Mouse (Mus musculus): Measurements from ENCODE around the gene Gprc5c. TPM values are rescaled to one million over a fixed set of nuclear protein-coding genes. Genes with fewer than 3 reads are reported as not detected.

Gprc5c gene
- polyA plus RNA-seq, 1 experiment from 2014 or later: 24.9 TPM

DNA sequence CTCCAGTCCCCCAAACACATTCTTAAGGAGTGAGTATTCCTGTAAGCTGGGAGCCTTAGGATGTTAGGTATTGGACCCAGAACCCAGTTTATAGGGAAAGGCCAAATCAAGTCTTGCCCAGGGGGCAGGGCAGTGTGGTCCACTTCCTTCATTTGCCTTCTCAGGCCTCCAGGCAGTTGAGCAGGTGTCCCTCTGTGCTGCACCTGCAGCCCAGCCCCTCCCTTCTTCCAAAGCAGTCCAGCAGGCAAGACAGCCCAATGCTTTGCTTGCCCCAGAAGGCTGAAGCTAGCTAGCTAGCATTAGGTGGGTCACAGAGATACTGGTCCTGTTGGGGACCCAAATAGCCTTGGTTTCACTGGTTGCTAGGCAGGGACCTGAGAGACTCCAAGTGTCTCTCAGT, 29.2 kb downstream of the Gprc5c start:
- Histone ChIP-seq H3K9me3 (ENCODE audit: low read length) (no peaks in the 10 kb centered on the region), H3K4me1 (ENCODE audit: insufficient read depth) (peaks cover 26% of the 10 kb centered on the region), H3K36me3 (replicated peaks; ENCODE audit: insufficient read depth, low read length) (no peaks in the 10 kb centered on the region), H3K4me3 (ENCODE audit: low read depth, low read length) (no peak overlapping the region), H3K4me2 (ENCODE audit: low read depth, low read length) (no peak overlapping the region), H3K9ac (replicated peaks) (no peak overlapping the region), H3K27ac (ENCODE audit: low read depth) (peak overlapping the region; percentile 37; the same call in 1 of the 2 replicates), H3K27me3 (ENCODE audit: insufficient read depth, low read length) (no peaks in the 10 kb centered on the region)
- TF ChIP-seq CTCF (IDR thresholded peaks at IDR 0.05; ENCODE audit: low read depth) (no peak), EP300 (IDR thresholded peaks at IDR 0.05; ENCODE audit: low read depth) (no peak)
- DNase-seq (no peak), ATAC-seq (no peak)

DNA sequence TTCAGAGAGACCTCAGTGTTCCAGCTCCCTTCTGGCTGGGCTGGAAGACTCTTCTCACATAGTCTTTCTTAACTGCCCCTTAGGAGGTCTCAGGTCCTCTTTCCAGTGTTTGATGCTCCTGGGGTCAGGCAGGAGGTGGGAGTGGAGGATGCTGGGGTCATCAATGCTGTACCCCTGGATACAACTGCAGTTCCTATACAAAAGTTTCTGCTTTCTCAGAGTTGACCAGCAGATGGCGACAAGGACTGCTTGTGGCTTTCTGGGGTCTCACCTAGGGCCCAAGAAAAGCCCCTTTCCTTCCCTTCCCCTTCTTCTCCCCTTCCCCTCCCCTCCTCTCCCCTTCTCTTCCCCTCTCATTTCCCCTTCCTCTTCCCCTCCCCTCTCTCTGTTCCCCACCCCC, 29.6 kb downstream of the Gprc5c start:
- no peak overlapping the region for H3K9ac ChIP-seq (replicated peaks)
- no peaks in the 10 kb centered on the region for H3K9me3 ChIP-seq (ENCODE audit: low read length)
- H3K27me3 ChIP-seq (ENCODE audit: insufficient read depth, low read length): no peaks in the 10 kb centered on the region
- H3K4me1 ChIP-seq (ENCODE audit: insufficient read depth): peaks cover 28% of the 10 kb centered on the region
- H3K27ac ChIP-seq (ENCODE audit: low read depth): peak overlapping the region; percentile 37; the same call in 1 of the 2 replicates
- TF ChIP-seq CTCF (IDR thresholded peaks at IDR 0.05; ENCODE audit: low read depth): peak; percentile 73
- no peak for TF ChIP-seq EP300 (IDR thresholded peaks at IDR 0.05; ENCODE audit: low read depth)
- H3K36me3 ChIP-seq (replicated peaks; ENCODE audit: insufficient read depth, low read length): no peaks in the 10 kb centered on the region
- ATAC-seq (no peak), DNase-seq (peak; percentile 58)
- WGBS (ENCODE audit: insufficient replicate concordance): 0% methylated on average over 1 of the region's 1 CpGs
- H3K4me2 ChIP-seq (ENCODE audit: low read depth, low read length): no peak overlapping the region
- no peak overlapping the region for H3K4me3 ChIP-seq (ENCODE audit: low read depth, low read length)

DNA sequence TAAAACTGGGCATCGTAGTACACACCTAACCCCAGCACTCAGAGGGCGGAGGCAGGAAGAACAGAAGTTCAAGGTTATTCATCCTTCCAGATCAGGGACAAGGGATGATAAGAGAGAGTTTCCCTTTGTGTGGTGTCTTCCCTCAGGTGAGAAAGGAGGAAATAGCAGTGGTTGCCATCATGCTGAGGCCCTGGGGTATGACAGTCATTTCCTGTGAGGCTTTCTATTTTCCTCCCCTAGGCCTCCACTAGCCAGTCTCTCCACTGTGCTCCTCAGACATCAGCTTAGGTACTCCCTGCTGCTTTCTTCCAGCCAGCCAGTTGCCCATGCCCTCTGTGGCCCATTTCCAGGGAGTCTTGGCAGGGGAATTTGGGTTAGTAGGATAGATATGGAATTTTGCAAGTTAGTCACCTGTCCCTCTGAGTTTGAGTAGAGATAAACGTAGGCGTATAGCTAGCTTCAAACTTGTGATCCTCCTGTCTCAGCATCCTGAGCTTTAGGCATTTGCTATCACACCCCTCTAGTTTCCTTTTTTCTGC, 32.4 kb downstream of the Gprc5c start:
- WGBS (ENCODE audit: insufficient replicate concordance): 81% methylated on average over 4 of the region's 4 CpGs
- Histone ChIP-seq H3K4me2 (ENCODE audit: low read depth, low read length) (no peak overlapping the region), H3K4me3 (ENCODE audit: low read depth, low read length) (no peak overlapping the region), H3K4me1 (ENCODE audit: insufficient read depth) (peaks cover 18% of the 10 kb centered on the region), H3K9me3 (ENCODE audit: low read length) (no peaks in the 10 kb centered on the region), H3K36me3 (replicated peaks; ENCODE audit: insufficient read depth, low read length) (no peaks in the 10 kb centered on the region), H3K27ac (ENCODE audit: low read depth) (peak overlapping the region; percentile 22; the same call in 1 of the 2 replicates), H3K9ac (replicated peaks) (no peak overlapping the region), H3K27me3 (ENCODE audit: insufficient read depth, low read length) (no peaks in the 10 kb centered on the region)
- ATAC-seq (no peak), DNase-seq (no peak)
- TF ChIP-seq CTCF (IDR thresholded peaks at IDR 0.05; ENCODE audit: low read depth): no peak
- TF ChIP-seq EP300 (IDR thresholded peaks at IDR 0.05; ENCODE audit: low read depth): no peak

DNA sequence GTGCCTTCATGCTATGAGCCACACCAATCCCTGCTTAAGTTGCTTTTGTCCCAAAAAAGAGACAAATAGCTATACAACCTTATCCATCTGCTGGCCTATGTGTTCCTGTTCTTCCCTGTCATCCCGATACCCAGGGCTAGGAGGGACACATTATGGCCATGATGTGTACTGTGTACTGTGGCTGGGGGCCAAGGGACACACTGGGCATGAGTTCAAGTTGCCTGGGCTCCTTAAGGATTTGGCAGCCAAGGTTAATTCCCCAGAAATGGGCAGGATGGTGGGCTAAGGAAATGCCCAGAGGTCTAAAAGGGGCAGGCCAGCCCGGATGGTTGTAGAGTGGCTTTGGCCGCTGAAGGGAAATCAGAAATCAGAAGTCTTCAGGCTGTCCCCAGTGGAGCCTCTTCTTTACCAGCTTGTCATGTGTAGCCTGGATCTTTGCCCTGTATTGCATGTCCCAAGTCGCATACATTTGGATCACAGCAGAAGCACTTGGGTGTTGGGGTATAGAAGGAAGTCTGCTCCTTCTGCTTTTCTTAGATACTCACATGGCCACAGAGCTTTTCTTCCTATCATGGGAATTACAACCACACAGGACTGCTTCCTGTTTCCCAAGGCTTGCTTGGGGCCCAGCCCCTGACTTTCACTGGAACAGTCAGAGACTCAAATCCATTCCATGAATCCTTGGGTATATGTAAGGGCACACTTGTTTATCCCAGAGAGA, 33.6 kb downstream of the Gprc5c start:
- H3K4me1 ChIP-seq (ENCODE audit: insufficient read depth): peaks cover 15% of the 10 kb centered on the region
- H3K27ac ChIP-seq (ENCODE audit: low read depth): peak overlapping the region; percentile 39; the same call in 1 of the 2 replicates
- H3K4me3 ChIP-seq (ENCODE audit: low read depth, low read length): no peak overlapping the region
- TF ChIP-seq EP300 (IDR thresholded peaks at IDR 0.05; ENCODE audit: low read depth): no peak
- no peak for TF ChIP-seq CTCF (IDR thresholded peaks at IDR 0.05; ENCODE audit: low read depth)
- H3K36me3 ChIP-seq (replicated peaks; ENCODE audit: insufficient read depth, low read length): no peaks in the 10 kb centered on the region
- no peak overlapping the region for H3K4me2 ChIP-seq (ENCODE audit: low read depth, low read length)
- DNase-seq (no peak), ATAC-seq (0 out of 2 replicates have a peak, but pooled peaks have one; percentile 25)
- WGBS (ENCODE audit: insufficient replicate concordance): 52% methylated on average over 4 of the region's 4 CpGs
- H3K9ac ChIP-seq (replicated peaks): no peak overlapping the region
- no peaks in the 10 kb centered on the region for H3K9me3 ChIP-seq (ENCODE audit: low read length)
- no peaks in the 10 kb centered on the region for H3K27me3 ChIP-seq (ENCODE audit: insufficient read depth, low read length)

DNA sequence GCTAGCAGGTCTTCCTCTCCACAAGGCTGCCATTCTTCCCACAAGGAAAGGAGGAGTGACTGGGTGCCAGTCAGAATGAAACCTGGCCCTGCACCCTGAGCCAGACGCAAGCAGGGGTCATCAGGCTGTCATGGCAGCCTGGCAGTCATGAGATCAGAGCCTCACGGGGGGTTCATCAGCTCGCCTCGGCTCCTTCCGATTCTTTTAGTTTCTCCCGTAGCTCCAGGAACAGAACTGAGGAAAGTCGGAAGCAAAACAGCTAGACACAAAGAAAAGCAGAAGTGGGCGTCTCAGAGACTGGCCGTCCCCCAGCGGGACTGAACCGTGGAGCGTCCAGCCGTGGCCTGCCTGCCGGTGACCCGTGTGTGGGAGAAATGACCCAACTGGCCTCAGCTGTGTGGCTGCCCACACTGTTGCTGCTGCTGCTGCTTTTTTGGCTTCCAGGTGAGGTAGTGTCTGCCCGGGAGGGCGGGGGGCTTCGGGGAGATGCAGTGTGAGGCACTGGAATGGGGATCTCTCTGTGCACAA, 39.1 kb downstream of the Gprc5c start, which contains the start of gene Cd300a:
Gene Cd300a (plus strand): TSS at position 51 of the 528 bp plus-strand sequence.
- Histone ChIP-seq H3K4me2 (ENCODE audit: low read depth, low read length) (peak within 1 kb of the TSS; percentile 47), H3K4me3 (ENCODE audit: low read depth, low read length) (peak within 1 kb of the TSS; percentile 36), H3K27me3 (ENCODE audit: insufficient read depth, low read length) (no peaks in the 10 kb centered on the region), H3K27ac (ENCODE audit: low read depth) (peak within 1 kb of the TSS; percentile 41), H3K9me3 (ENCODE audit: low read length) (no peaks in the 10 kb centered on the region), H3K36me3 (replicated peaks; ENCODE audit: insufficient read depth, low read length) (no peaks in the 10 kb centered on the region), H3K9ac (replicated peaks) (peak within 1 kb of the TSS; percentile 46), H3K4me1 (ENCODE audit: insufficient read depth) (peaks cover 6% of the 10 kb centered on the region; the same call in 1 of the 2 replicates)
- 19% methylated on average over 18 of the region's 18 CpGs for WGBS (ENCODE audit: insufficient replicate concordance)
- DNase-seq: no peak
- ATAC-seq: peak; percentile 61
- TF ChIP-seq CTCF (IDR thresholded peaks at IDR 0.05; ENCODE audit: low read depth): no peak
- no peak for TF ChIP-seq EP300 (IDR thresholded peaks at IDR 0.05; ENCODE audit: low read depth)

DNA sequence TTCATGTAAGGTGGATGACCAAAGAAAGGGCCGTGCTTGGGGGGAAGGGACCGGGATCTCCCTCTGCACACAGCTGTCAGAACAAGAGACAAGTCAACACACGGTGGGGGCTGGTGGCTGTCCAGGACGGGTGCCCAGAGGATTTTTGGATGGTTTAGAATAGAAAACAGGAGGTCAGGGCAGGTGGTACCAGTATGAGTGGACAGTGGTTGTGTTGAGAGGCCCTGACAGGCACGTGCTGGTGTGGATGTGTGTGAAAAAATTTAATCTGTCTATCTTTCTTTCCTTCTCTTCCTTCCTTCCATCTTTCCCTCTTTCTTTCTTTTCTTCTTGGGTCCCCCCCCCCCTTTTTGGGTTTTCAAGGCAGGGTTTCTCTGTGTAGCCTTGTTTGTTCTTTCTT, 39.6 kb downstream of the Gprc5c start:
- H3K4me1 ChIP-seq (ENCODE audit: insufficient read depth): 0 out of 2 replicates have a peak, but pooled peaks cover 4% of the 10 kb centered on the region
- ATAC-seq: peak; percentile 27
- H3K4me3 ChIP-seq (ENCODE audit: low read depth, low read length): peak overlapping the region; percentile 36
- 19% methylated on average over 5 of the region's 5 CpGs for WGBS (ENCODE audit: insufficient replicate concordance)
- peak overlapping the region; percentile 47 for H3K4me2 ChIP-seq (ENCODE audit: low read depth, low read length)
- H3K36me3 ChIP-seq (replicated peaks; ENCODE audit: insufficient read depth, low read length): no peaks in the 10 kb centered on the region
- H3K9ac ChIP-seq (replicated peaks): peak overlapping the region; percentile 46
- TF ChIP-seq CTCF (IDR thresholded peaks at IDR 0.05; ENCODE audit: low read depth) (no peak), EP300 (IDR thresholded peaks at IDR 0.05; ENCODE audit: low read depth) (no peak)
- DNase-seq: no peak
- no peaks in the 10 kb centered on the region for H3K27me3 ChIP-seq (ENCODE audit: insufficient read depth, low read length)
- no peaks in the 10 kb centered on the region for H3K9me3 ChIP-seq (ENCODE audit: low read length)
- peak overlapping the region; percentile 41; the same call in 1 of the 2 replicates for H3K27ac ChIP-seq (ENCODE audit: low read depth)

Data from liver, postnatal 0 days (tissue).